Mouse (Mus musculus) B cell, adult 2 months (primary cell): ENCODE measurements around the gene Tmem163.

Source experiments
- DNase-seq, 2 experiments: peaks; one replicate each; pipeline ENCODE4 v3.0.0; 2022

Tmem163 gene

GRCm38 (mm10) chr1:127642976-127643769, 36.2 kb downstream of the Tmem163 start:
- DNase-seq: no peak

GRCm38 (mm10) chr1:127637917-127638316, 41.4 kb downstream of the Tmem163 start:
- no peak for DNase-seq

GRCm38 (mm10) chr1:127627151-127627550, 52.2 kb downstream of the Tmem163 start:
- DNase-seq: no peak

- peak; percentile 30 to 37 for DNase-seq
Observed at GRCm38 (mm10) chr1:127625577-127626362, 53.6 kb downstream of the Tmem163 start.

- no peak for DNase-seq
Observed at GRCm38 (mm10) chr1:127622349-127622748, 57.0 kb downstream of the Tmem163 start.

- no peak for DNase-seq
Observed at GRCm38 (mm10) chr1:127619036-127619435, 60.3 kb downstream of the Tmem163 start.

GRCm38 (mm10) chr1:127610378-127610777, 69.0 kb downstream of the Tmem163 start:
- DNase-seq: no peak

DNA sequence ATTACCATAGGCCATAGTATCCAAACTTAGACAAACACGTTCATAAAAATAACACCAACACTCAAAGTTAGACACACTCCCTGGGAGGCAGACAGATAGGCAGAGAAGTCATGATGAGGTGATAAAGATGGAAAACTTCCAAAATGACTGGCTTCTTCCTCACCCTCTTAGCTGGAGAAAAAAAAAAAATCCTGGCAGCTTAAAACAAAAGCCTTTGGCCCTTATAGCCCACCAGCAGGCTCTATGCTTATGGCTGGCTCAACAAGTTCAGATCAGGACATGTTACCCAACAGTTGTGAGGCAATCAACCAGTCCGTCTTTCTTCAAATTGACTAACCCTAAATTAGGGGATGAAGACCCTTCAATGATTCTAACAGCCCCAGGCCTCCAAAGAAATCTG, 69.5 kb downstream of the Tmem163 start:
- DNase-seq: no peak

DNA sequence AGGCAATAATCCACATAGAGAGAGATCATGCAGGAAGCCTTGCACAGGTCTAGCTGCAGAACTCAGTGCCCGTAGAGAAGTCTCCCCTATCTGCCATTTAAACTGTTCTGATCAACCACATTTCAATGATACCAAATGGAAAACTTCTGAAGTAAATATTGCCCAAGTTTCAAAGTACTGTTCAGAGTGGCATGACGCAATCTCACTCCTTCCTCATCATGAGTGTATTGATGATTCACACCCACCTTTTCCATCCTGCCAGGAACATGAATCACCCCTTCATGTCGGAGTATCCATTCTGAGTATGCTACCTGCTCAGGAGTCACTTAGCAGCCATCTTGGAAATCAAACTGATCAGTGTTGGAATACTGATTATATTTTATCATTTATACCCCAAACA, 71.0 kb downstream of the Tmem163 start:
- DNase-seq: no peak

GRCm38 (mm10) chr1:127603697-127604631, 75.4 kb downstream of the Tmem163 start:
- no peak for DNase-seq

DNA sequence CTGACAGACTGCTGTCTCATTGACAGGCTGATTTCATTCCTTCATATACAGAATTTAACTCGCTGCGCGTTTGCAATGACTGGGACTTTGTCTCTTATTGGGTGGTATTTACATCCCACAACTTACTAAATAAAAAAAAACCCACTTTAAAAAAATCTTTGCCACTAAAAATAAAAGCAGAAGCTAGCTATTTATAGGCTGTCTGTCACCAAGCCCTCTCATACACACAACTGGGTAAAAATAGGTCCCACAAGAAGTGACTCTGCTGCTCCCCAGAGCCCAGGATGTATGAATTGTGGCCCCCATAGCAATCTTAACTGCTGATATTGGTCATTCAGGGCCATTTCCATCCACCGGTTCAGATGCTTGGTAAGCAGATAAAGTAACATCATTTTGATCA, 83.2 kb downstream of the Tmem163 start:
- DNase-seq: peak; percentile 32 to 38

DNA sequence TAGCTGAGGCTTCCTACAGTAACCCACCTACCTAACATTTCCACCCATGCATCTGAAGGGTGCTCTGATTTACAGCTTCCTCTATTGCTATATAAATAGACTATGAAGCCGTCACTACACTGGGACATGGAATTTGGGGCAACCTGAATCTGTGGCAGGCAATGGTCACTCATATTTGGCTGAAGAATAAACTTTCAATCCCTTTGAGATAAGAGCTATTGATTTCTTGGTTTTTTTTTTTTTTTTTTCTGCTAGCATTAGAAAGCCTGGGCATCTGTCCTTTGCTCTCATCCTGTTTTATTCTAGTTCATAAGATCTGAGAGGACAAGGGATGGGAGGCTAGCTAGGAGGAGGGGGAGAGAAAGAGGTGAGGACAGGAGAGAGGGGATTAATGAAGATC, 83.6 kb downstream of the Tmem163 start:
- DNase-seq: no peak

GRCm38 (mm10) chr1:127589542-127589941, 89.8 kb downstream of the Tmem163 start:
- DNase-seq: no peak

DNA sequence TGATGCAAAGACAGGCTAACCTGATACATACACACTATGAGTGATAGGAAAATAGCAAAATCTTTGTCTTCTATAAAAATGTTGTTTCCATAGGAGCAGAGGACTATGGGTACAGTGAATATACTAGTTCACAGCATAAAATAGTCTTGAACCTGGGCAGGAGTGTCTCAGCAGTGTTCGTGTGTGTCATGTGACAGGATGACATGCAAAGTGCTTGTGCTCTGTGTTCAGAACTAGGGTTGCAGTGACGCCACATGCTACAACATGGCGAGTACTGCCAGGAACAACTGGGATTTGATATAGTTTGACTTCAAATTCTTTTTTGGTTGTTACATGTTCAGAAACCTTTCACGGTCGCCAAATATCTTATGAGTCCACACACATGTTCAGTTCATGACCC, 92.3 kb downstream of the Tmem163 start:
- DNase-seq: peak in 1 of 2 experiments; percentile 27

- no peak for DNase-seq
Observed at GRCm38 (mm10) chr1:127586156-127586555, 93.2 kb downstream of the Tmem163 start.

- DNase-seq: peak; percentile 39 to 43
Observed at GRCm38 (mm10) chr1:127577981-127578380, 101.4 kb downstream of the Tmem163 start.

GRCm38 (mm10) chr1:127577083-127577482, 102.3 kb downstream of the Tmem163 start:
- DNase-seq: peak; percentile 58 to 66

- no peak for DNase-seq
Observed at GRCm38 (mm10) chr1:127576563-127576962, 102.8 kb downstream of the Tmem163 start.

DNA sequence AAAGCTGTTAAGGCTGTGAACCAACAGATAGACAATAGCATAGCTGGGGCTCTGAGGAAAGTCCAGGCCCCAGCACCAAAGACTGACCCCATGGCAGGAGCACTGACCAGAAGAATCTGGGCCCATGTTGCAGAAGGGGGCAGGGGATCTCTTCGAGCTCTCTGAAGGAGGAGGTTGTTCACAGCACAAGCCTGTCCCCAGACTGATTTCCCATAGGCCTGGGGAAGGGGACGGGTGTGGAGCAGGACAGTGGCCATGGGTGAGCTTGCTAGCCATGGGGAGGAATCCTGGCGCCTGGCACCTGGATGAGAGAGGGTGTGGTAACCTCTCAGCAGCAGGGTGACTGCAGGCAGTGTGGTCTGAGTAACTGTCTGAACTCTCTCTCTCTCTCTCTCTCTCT, 103.2 kb downstream of the Tmem163 start:
- DNase-seq: no peak

DNA sequence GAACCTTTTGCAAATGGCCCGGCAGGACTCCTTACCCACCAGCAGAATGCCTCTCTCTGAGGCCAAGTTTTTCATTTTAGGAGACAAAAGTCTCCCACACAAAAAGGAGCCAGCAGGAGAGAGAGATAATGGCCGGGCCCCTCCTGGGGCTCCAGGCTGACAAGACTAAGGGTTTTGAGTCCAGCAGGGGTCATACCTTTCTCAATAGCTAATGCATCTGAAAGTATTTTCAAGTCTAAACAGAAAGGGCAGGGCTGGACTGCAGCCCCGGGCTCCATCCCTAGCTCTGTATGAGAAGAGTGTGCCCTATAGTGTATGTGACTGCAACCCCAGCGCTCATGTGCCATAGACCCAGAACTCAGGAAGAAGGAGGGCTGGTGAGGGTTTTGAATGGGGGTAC, 103.7 kb downstream of the Tmem163 start:
- no peak for DNase-seq

- DNase-seq: no peak
Observed at GRCm38 (mm10) chr1:127573186-127573585, 106.2 kb downstream of the Tmem163 start.

GRCm38 (mm10) chr1:127568641-127569040, 110.7 kb downstream of the Tmem163 start:
- DNase-seq: no peak

- no peak for DNase-seq
Observed at GRCm38 (mm10) chr1:127556486-127556845, 122.9 kb downstream of the Tmem163 start.
